Mouse (Mus musculus) left cerebral cortex, postnatal 10 days (tissue): ENCODE results near the gene Slc22a3. TPM values are rescaled to one million over a fixed set of nuclear protein-coding genes. Genes with fewer than 3 reads are reported as not detected.

Experiments used
- DNase-seq, 2 experiments: peaks; one replicate each; pipeline ENCODE4 v3.0.0; 2021 to 2022; ENCODE audit warnings: low spot score in 2 of 2, mixed read lengths in 1 of 2; ENCODE audit errors: extremely low spot score in 1 of 2
- intact Hi-C: fragments of 180-260 bp; cut with DNase I; formaldehyde crosslinking; loops from one replicate; pipeline ENCODE4 v1.15.1; 2025
- total RNA-seq, 2 experiments: library from RNA; stranded (reverse); gene quantifications; 2 replicates each; pipeline ENCODE4 v1.2.3; 2021

Gene Slc22a3
- total RNA-seq, 2 experiments from 2014 or later: 11.1 to 11.4 TPM

GRCm38 (mm10) chr17:12479416-12479815 is 28.1 kb downstream of the Slc22a3 start:
- intact Hi-C loops: no loop called here
- no peak for DNase-seq

GRCm38 (mm10) chr17:12474509-12475083 is 32.9 kb downstream of the Slc22a3 start:
- intact Hi-C loops: no loop called here
- no peak for DNase-seq

GRCm38 (mm10) chr17:12472547-12472946 is 35.0 kb downstream of the Slc22a3 start:
- intact Hi-C loops: no loop called here
- no peak for DNase-seq

- intact Hi-C loops: loop anchor here (5.0 kb wide), 1 partner anchor 184 kb away; no protein-coding TSS in a partner anchor
Observed at GRCm38 (mm10) chr17:12468745-12469144, 38.8 kb downstream of the Slc22a3 start.

GRCm38 (mm10) chr17:12467642-12468041 is 39.9 kb downstream of the Slc22a3 start:
- no peak for DNase-seq
- intact Hi-C loops: loop anchor here (5.0 kb wide), 1 partner anchor 185 kb away; no protein-coding TSS in a partner anchor

More at GRCm38 (mm10) chr17:12468745-12469144, 38.8 kb downstream of the Slc22a3 start:
- no peak for DNase-seq

- no peak for DNase-seq
Observed at GRCm38 (mm10) chr17:12466501-12467000, 41.0 kb downstream of the Slc22a3 start.

GRCm38 (mm10) chr17:12461168-12461567 is 46.3 kb downstream of the Slc22a3 start:
- intact Hi-C loops: no loop called here
- no peak for DNase-seq

More at GRCm38 (mm10) chr17:12466501-12467000, 41.0 kb downstream of the Slc22a3 start:
- intact Hi-C loops: loop anchor here (5.0 kb wide), 1 partner anchor 186 kb away; no protein-coding TSS in a partner anchor

GRCm38 (mm10) chr17:12455143-12455790 is 52.2 kb downstream of the Slc22a3 start:
- DNase-seq: no peak
- intact Hi-C loops: no loop called here

GRCm38 (mm10) chr17:12453691-12454090 is 53.8 kb downstream of the Slc22a3 start:
- intact Hi-C loops: no loop called here

GRCm38 (mm10) chr17:12452862-12453531 is 54.5 kb downstream of the Slc22a3 start:
- DNase-seq: no peak
- intact Hi-C loops: no loop called here

More at GRCm38 (mm10) chr17:12453691-12454090, 53.8 kb downstream of the Slc22a3 start:
- no peak for DNase-seq

- intact Hi-C loops: no loop called here
- DNase-seq: no peak
Observed at GRCm38 (mm10) chr17:12451234-12451633, 56.3 kb downstream of the Slc22a3 start.

GRCm38 (mm10) chr17:12444561-12444960 is 62.9 kb downstream of the Slc22a3 start:
- no peak for DNase-seq
- intact Hi-C loops: no loop called here

GRCm38 (mm10) chr17:12437771-12438170 is 69.7 kb downstream of the Slc22a3 start:
- DNase-seq: no peak
- intact Hi-C loops: no loop called here

GRCm38 (mm10) chr17:12431707-12432106 is 75.8 kb downstream of the Slc22a3 start:
- no peak for DNase-seq
- intact Hi-C loops: no loop called here

GRCm38 (mm10) chr17:12428369-12428768 is 79.1 kb downstream of the Slc22a3 start:
- intact Hi-C loops: no loop called here

GRCm38 (mm10) chr17:12427156-12427555 is 80.3 kb downstream of the Slc22a3 start:
- intact Hi-C loops: no loop called here

More at GRCm38 (mm10) chr17:12428369-12428768, 79.1 kb downstream of the Slc22a3 start:
- DNase-seq: no peak

GRCm38 (mm10) chr17:12422143-12422542 is 85.4 kb downstream of the Slc22a3 start:
- intact Hi-C loops: no loop called here
- no peak for DNase-seq

More at GRCm38 (mm10) chr17:12427156-12427555, 80.3 kb downstream of the Slc22a3 start:
- DNase-seq: no peak

- intact Hi-C loops: no loop called here
- peak in 1 of 2 experiments; percentile 52 for DNase-seq
Observed at GRCm38 (mm10) chr17:12420886-12421574, 86.5 kb downstream of the Slc22a3 start.
